Mouse (Mus musculus) olfactory bulb, adult 2 months (tissue): ENCODE data around the gene Hspa5.

ENCODE experiments used
- CTCF ChIP-seq: fragments of 200-500 bp; IDR thresholded peaks from 2 replicates; pipeline ENCODE4 v1.5.1; 2012; ENCODE audit warnings: low read depth, mild to moderate bottlenecking, low read length, moderate library complexity; ENCODE audit not compliant: insufficient read depth
- POLR2A ChIP-seq: fragments of 200-500 bp; IDR thresholded peaks from 2 replicates; pipeline ENCODE4 v1.6.1; 2012; ENCODE audit warnings: mild to moderate bottlenecking, low read depth, low read length, moderate library complexity; ENCODE audit not compliant: insufficient read depth

DNA sequence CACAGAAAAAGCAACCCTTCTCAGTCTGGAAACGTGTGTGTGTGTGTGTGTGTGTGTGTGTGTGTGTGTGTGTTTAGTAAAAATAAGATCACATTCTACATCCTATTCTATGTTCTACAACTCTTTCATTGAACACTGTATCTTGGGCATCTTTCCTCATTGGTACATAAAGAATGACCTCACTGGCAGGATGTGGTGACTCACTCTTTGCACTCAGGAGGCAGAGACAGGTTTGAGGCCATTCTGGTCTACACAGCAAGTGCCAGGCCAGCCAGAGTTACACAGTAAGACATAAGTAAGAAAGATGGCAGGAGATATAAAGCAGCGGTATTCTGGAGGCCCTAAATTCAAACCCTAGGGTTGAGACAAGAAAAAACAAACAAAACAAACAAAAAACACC, 8.9 kb upstream of the Hspa5 start:
- TF ChIP-seq POLR2A: no peak
- no peak for TF ChIP-seq CTCF
